Mouse (Mus musculus): ENCODE measurements around the gene Zfp580. TPM values are rescaled to one million over a fixed set of nuclear protein-coding genes. Genes with fewer than 3 reads are reported as not detected.
A peak's percentile ranks its signal among the peaks of the same experiment; 100 is the strongest.

The Zfp580 gene
- total RNA-seq, 2 experiments from 2014 or later: 10.6 to 12.6 TPM

- intact Hi-C loops (cut with DNase I): no loop called here
- DNase-seq: no peak
These were observed 20.6 kb upstream of the Zfp580 start for GRCm38 (mm10) chr7:5030554-5031275.

GRCm38 (mm10) chr7:5031496-5031895 lies 19.8 kb upstream of the Zfp580 start:
- intact Hi-C loops (cut with DNase I): no loop called here
- no peak for DNase-seq

- DNase-seq: no peak
- intact Hi-C loops (cut with DNase I): no loop called here
These were observed 17.5 kb upstream of the Zfp580 start, which contains the start of gene 4632433K11Rik for GRCm38 (mm10) chr7:5033818-5034217. TSS of gene 4632433K11Rik (plus strand) at chr7:5034118.

GRCm38 (mm10) chr7:5035628-5036027 lies 15.7 kb upstream of the Zfp580 start:
- intact Hi-C loops (cut with DNase I): loop anchor here (2.0 kb wide), 1 partner anchor 15 kb away; the partner anchor contains the start of genes Ccdc106 and Zfp865
- no peak for DNase-seq

- DNase-seq: no peak
- intact Hi-C loops (cut with DNase I): loop anchor here (2.0 kb wide), 1 partner anchor 15 kb away; the partner anchor contains the start of genes Ccdc106 and Zfp865
These were observed 15.2 kb upstream of the Zfp580 start for GRCm38 (mm10) chr7:5036136-5036535.

- intact Hi-C loops (cut with DNase I): loop anchor here (2.0 kb wide), 1 partner anchor 16 kb away; the partner anchor contains the start of genes Ccdc106 and Zfp865
- DNase-seq: no peak
These were observed 14.3 kb upstream of the Zfp580 start for GRCm38 (mm10) chr7:5037026-5037425.

- DNase-seq: no peak
- intact Hi-C loops (cut with DNase I): loop anchor here (2.0 kb wide), 1 partner anchor 17 kb away; the partner anchor contains the start of genes Ccdc106 and Zfp865
These were observed 13.9 kb upstream of the Zfp580 start for GRCm38 (mm10) chr7:5037467-5037866.

- intact Hi-C loops (cut with DNase I): no loop called here
- DNase-seq: peak; percentile 96
These were observed 13.1 kb upstream of the Zfp580 start, which contains the start of gene Zfp784 for GRCm38 (mm10) chr7:5038109-5038732. TSS of gene Zfp784 (minus strand) at chr7:5038446.

GRCm38 (mm10) chr7:5038940-5039339 lies 12.4 kb upstream of the Zfp580 start:
- intact Hi-C loops (cut with DNase I): no loop called here
- no peak for DNase-seq

- intact Hi-C loops (cut with DNase I): no loop called here
- no peak for DNase-seq
These were observed 6.4 kb upstream of the Zfp580 start for GRCm38 (mm10) chr7:5044981-5045380.

GRCm38 (mm10) chr7:5046112-5046511 lies 5.2 kb upstream of the Zfp580 start:
- intact Hi-C loops (cut with DNase I): no loop called here
- no peak for DNase-seq

GRCm38 (mm10) chr7:5047313-5047712 lies 4.0 kb upstream of the Zfp580 start:
- peak; percentile 53 to 68 for DNase-seq
- intact Hi-C loops (cut with DNase I): loop anchor here (1.0 kb wide), 1 partner anchor 104 kb away; no protein-coding TSS in a partner anchor

- intact Hi-C loops (cut with DNase I): loop anchor here (10.0 kb wide), 1 partner anchor 368 kb away; the partner anchor contains the start of gene Hspbp1
- DNase-seq: no peak
These were observed 1.1 kb downstream of the Zfp580 start for GRCm38 (mm10) chr7:5052438-5052837.

- DNase-seq: no peak
- intact Hi-C loops (cut with DNase I): loop anchor here (10.0 kb wide), 1 partner anchor 368 kb away; the partner anchor contains the start of gene Hspbp1
These were observed 1.6 kb downstream of the Zfp580 start for GRCm38 (mm10) chr7:5052931-5053343.

- intact Hi-C loops (cut with DNase I): loop anchor here (10.0 kb wide), 1 partner anchor 369 kb away; the partner anchor contains the start of gene Hspbp1
- DNase-seq: no peak
These were observed 2.3 kb downstream of the Zfp580 start for GRCm38 (mm10) chr7:5053456-5054179.

GRCm38 (mm10) chr7:5056651-5057263 lies 5.4 kb downstream of the Zfp580 start:
- intact Hi-C loops (cut with DNase I): loop anchor here (10.0 kb wide), 1 partner anchor 372 kb away; the partner anchor contains the start of gene Hspbp1
- DNase-seq: no peak

GRCm38 (mm10) chr7:5057381-5057780 lies 6.0 kb downstream of the Zfp580 start:
- intact Hi-C loops (cut with DNase I): loop anchor here (10.0 kb wide), 1 partner anchor 373 kb away; the partner anchor contains the start of gene Hspbp1
- no peak for DNase-seq

GRCm38 (mm10) chr7:5057804-5058203 lies 6.5 kb downstream of the Zfp580 start:
- no peak for DNase-seq
- intact Hi-C loops (cut with DNase I): loop anchor here (10.0 kb wide), 1 partner anchor 373 kb away; the partner anchor contains the start of gene Hspbp1

- intact Hi-C loops (cut with DNase I): loop anchor here (10.0 kb wide), 1 partner anchor 374 kb away; the partner anchor contains the start of gene Hspbp1
- DNase-seq: no peak
These were observed 7.3 kb downstream of the Zfp580 start for GRCm38 (mm10) chr7:5058631-5059030.

GRCm38 (mm10) chr7:5059421-5059820 lies 8.1 kb downstream of the Zfp580 start:
- intact Hi-C loops (cut with DNase I): loop anchor here (10.0 kb wide), 1 partner anchor 375 kb away; the partner anchor contains the start of gene Hspbp1
- DNase-seq: no peak

Measured in heart, postnatal 10 days (tissue).